Mouse (Mus musculus): ENCODE data around the gene Tifab.

GRCm38 (mm10) chr13:56142382-56143150 is 36.1 kb downstream of the Tifab start:
- TF ChIP-seq POLR2A (IDR thresholded peaks at IDR 0.05; ENCODE audit: borderline replicate concordance, extremely low read depth, low read depth, low read length) (no peak), CTCF (IDR thresholded peaks at IDR 0.05; ENCODE audit: insufficient read depth, low read length) (no peak)

Measured in lung, adult 2 months (tissue).